Mouse (Mus musculus) right cerebral cortex, adult 18-20 months (tissue): ENCODE results near the gene Tmcc3.

ENCODE experiments used
- DNase-seq: peaks from one replicate; pipeline ENCODE4 v3.0.0; 2022; ENCODE audit warnings: mixed read lengths

Gene Tmcc3

GRCm38 (mm10) chr10:94377844-94378243 lies 66.1 kb downstream of the Tmcc3 start:
- peak; percentile 29 for DNase-seq

GRCm38 (mm10) chr10:94378383-94378782 lies 66.6 kb downstream of the Tmcc3 start:
- peak; percentile 93 for DNase-seq

GRCm38 (mm10) chr10:94380082-94380481 lies 68.3 kb downstream of the Tmcc3 start:
- DNase-seq, result no peak

GRCm38 (mm10) chr10:94380662-94381392 lies 69.1 kb downstream of the Tmcc3 start:
- DNase-seq, result no peak

GRCm38 (mm10) chr10:94381393-94381740 lies 69.6 kb downstream of the Tmcc3 start:
- DNase-seq, result no peak

- peak; percentile 7 for DNase-seq
Measured at GRCm38 (mm10) chr10:94382618-94383017, 70.9 kb downstream of the Tmcc3 start.

- DNase-seq, result no peak
Measured at GRCm38 (mm10) chr10:94383565-94383964, 71.8 kb downstream of the Tmcc3 start.

- DNase-seq, result no peak
Measured at GRCm38 (mm10) chr10:94389219-94389618, 77.5 kb downstream of the Tmcc3 start.

GRCm38 (mm10) chr10:94391049-94391448 lies 79.3 kb downstream of the Tmcc3 start:
- DNase-seq, result no peak

- DNase-seq, result no peak
Measured at GRCm38 (mm10) chr10:94394286-94394685, 82.5 kb downstream of the Tmcc3 start.

- DNase-seq, result no peak
Measured at GRCm38 (mm10) chr10:94397833-94398596, 86.3 kb downstream of the Tmcc3 start.

- DNase-seq, result no peak
Measured at GRCm38 (mm10) chr10:94400895-94401294, 89.1 kb downstream of the Tmcc3 start.

- no peak for DNase-seq
Measured at GRCm38 (mm10) chr10:94405456-94405855, 93.7 kb downstream of the Tmcc3 start.

- no peak for DNase-seq
Measured at GRCm38 (mm10) chr10:94406821-94407220, 95.1 kb downstream of the Tmcc3 start.

- DNase-seq, result peak; percentile 88
Measured at GRCm38 (mm10) chr10:94408356-94409146, 96.8 kb downstream of the Tmcc3 start.

GRCm38 (mm10) chr10:94409661-94410060 lies 97.9 kb downstream of the Tmcc3 start:
- DNase-seq, result peak; percentile 74

- DNase-seq, result no peak
Measured at GRCm38 (mm10) chr10:94411594-94411993, 99.8 kb downstream of the Tmcc3 start.

- DNase-seq, result peak; percentile 9
Measured at GRCm38 (mm10) chr10:94413770-94414651, 102.3 kb downstream of the Tmcc3 start.

GRCm38 (mm10) chr10:94415950-94416844 lies 104.4 kb downstream of the Tmcc3 start:
- peak; percentile 21 for DNase-seq

- DNase-seq, result no peak
Measured at GRCm38 (mm10) chr10:94417643-94418042, 105.9 kb downstream of the Tmcc3 start.
